Mouse (Mus musculus): ENCODE data around the gene Crnkl1. TPM values are rescaled to one million over a fixed set of nuclear protein-coding genes. Genes with fewer than 3 reads are reported as not detected.

The Crnkl1 gene
- polyA plus RNA-seq, 1 experiment from 2014 or later, result 27.4 TPM

GRCm38 (mm10) chr2:145958551-145958950 lies 23.7 kb upstream of the Crnkl1 start:
- WGBS, result 79% methylated on average over 7 of the region's 7 CpGs
- Histone ChIP-seq H3K4me2 (ENCODE audit: low read depth, low read length) (no peak overlapping the region), H3K4me1 (replicated peaks; ENCODE audit: control insufficient read depth, insufficient read depth, low read length) (no peaks in the 10 kb centered on the region), H3K4me3 (ENCODE audit: low read length) (no peak overlapping the region), H3K27me3 (ENCODE audit: control insufficient read depth, insufficient read depth, low read depth, low read length) (no peaks in the 10 kb centered on the region), H3K9me3 (ENCODE audit: control insufficient read depth, low read length) (no peaks in the 10 kb centered on the region), H3K36me3 (ENCODE audit: control insufficient read depth, insufficient read depth, low read length) (no peaks in the 10 kb centered on the region), H3K9ac (ENCODE audit: low read length) (no peak overlapping the region), H3K27ac (ENCODE audit: low read length) (no peak overlapping the region)
- no peak for ATAC-seq (ENCODE audit: low read depth)

GRCm38 (mm10) chr2:145958097-145958496 lies 23.3 kb upstream of the Crnkl1 start:
- no peak overlapping the region for H3K9ac ChIP-seq (ENCODE audit: low read length)
- 80% methylated on average over 6 of the region's 6 CpGs for WGBS
- no peaks in the 10 kb centered on the region for H3K36me3 ChIP-seq (ENCODE audit: control insufficient read depth, insufficient read depth, low read length)
- H3K4me3 ChIP-seq (ENCODE audit: low read length), result no peak overlapping the region
- H3K9me3 ChIP-seq (ENCODE audit: control insufficient read depth, low read length), result no peaks in the 10 kb centered on the region
- no peak overlapping the region for H3K4me2 ChIP-seq (ENCODE audit: low read depth, low read length)
- no peaks in the 10 kb centered on the region for H3K4me1 ChIP-seq (replicated peaks; ENCODE audit: control insufficient read depth, insufficient read depth, low read length)
- H3K27me3 ChIP-seq (ENCODE audit: control insufficient read depth, insufficient read depth, low read depth, low read length), result no peaks in the 10 kb centered on the region
- ATAC-seq (ENCODE audit: low read depth), result no peak
- no peak overlapping the region for H3K27ac ChIP-seq (ENCODE audit: low read length)

- 13% methylated on average over 4 of the region's 4 CpGs for WGBS
- Histone ChIP-seq H3K9ac (ENCODE audit: low read length) (no peak overlapping the region), H3K9me3 (ENCODE audit: control insufficient read depth, low read length) (no peaks in the 10 kb centered on the region), H3K27ac (ENCODE audit: low read length) (no peak overlapping the region), H3K4me1 (replicated peaks; ENCODE audit: control insufficient read depth, insufficient read depth, low read length) (no peaks in the 10 kb centered on the region), H3K4me3 (ENCODE audit: low read length) (no peak overlapping the region), H3K4me2 (ENCODE audit: low read depth, low read length) (no peak overlapping the region), H3K36me3 (ENCODE audit: control insufficient read depth, insufficient read depth, low read length) (no peaks in the 10 kb centered on the region), H3K27me3 (ENCODE audit: control insufficient read depth, insufficient read depth, low read depth, low read length) (no peaks in the 10 kb centered on the region)
- no peak for ATAC-seq (ENCODE audit: low read depth)
These were observed 22.6 kb upstream of the Crnkl1 start for GRCm38 (mm10) chr2:145957450-145957849.

GRCm38 (mm10) chr2:145956318-145956717 lies 21.5 kb upstream of the Crnkl1 start:
- 63% methylated on average over 5 of the region's 5 CpGs for WGBS
- no peaks in the 10 kb centered on the region for H3K27me3 ChIP-seq (ENCODE audit: control insufficient read depth, insufficient read depth, low read depth, low read length)

GRCm38 (mm10) chr2:145955844-145956243 lies 21.0 kb upstream of the Crnkl1 start:
- Histone ChIP-seq H3K4me3 (ENCODE audit: low read length) (no peak overlapping the region), H3K27ac (ENCODE audit: low read length) (no peak overlapping the region), H3K27me3 (ENCODE audit: control insufficient read depth, insufficient read depth, low read depth, low read length) (no peaks in the 10 kb centered on the region), H3K9me3 (ENCODE audit: control insufficient read depth, low read length) (no peaks in the 10 kb centered on the region), H3K9ac (ENCODE audit: low read length) (no peak overlapping the region), H3K4me2 (ENCODE audit: low read depth, low read length) (no peak overlapping the region), H3K4me1 (replicated peaks; ENCODE audit: control insufficient read depth, insufficient read depth, low read length) (no peaks in the 10 kb centered on the region), H3K36me3 (ENCODE audit: control insufficient read depth, insufficient read depth, low read length) (no peaks in the 10 kb centered on the region)
- WGBS, result 69% methylated on average over 10 of the region's 10 CpGs
- no peak for ATAC-seq (ENCODE audit: low read depth)

More at GRCm38 (mm10) chr2:145956318-145956717, 21.5 kb upstream of the Crnkl1 start:
- Histone ChIP-seq H3K36me3 (ENCODE audit: control insufficient read depth, insufficient read depth, low read length) (no peaks in the 10 kb centered on the region), H3K4me3 (ENCODE audit: low read length) (no peak overlapping the region), H3K9me3 (ENCODE audit: control insufficient read depth, low read length) (no peaks in the 10 kb centered on the region), H3K9ac (ENCODE audit: low read length) (no peak overlapping the region), H3K4me2 (ENCODE audit: low read depth, low read length) (no peak overlapping the region), H3K4me1 (replicated peaks; ENCODE audit: control insufficient read depth, insufficient read depth, low read length) (no peaks in the 10 kb centered on the region), H3K27ac (ENCODE audit: low read length) (no peak overlapping the region)
- no peak for ATAC-seq (ENCODE audit: low read depth)

GRCm38 (mm10) chr2:145952726-145953125 lies 17.9 kb upstream of the Crnkl1 start:
- H3K4me2 ChIP-seq (ENCODE audit: low read depth, low read length), result no peak overlapping the region
- H3K4me1 ChIP-seq (replicated peaks; ENCODE audit: control insufficient read depth, insufficient read depth, low read length), result no peaks in the 10 kb centered on the region
- WGBS, result 69% methylated on average over 5 of the region's 5 CpGs
- H3K9ac ChIP-seq (ENCODE audit: low read length), result no peak overlapping the region
- H3K27me3 ChIP-seq (ENCODE audit: control insufficient read depth, insufficient read depth, low read depth, low read length), result no peaks in the 10 kb centered on the region
- no peak for ATAC-seq (ENCODE audit: low read depth)
- no peaks in the 10 kb centered on the region for H3K9me3 ChIP-seq (ENCODE audit: control insufficient read depth, low read length)
- H3K27ac ChIP-seq (ENCODE audit: low read length), result no peak overlapping the region
- no peak overlapping the region for H3K4me3 ChIP-seq (ENCODE audit: low read length)
- no peaks in the 10 kb centered on the region for H3K36me3 ChIP-seq (ENCODE audit: control insufficient read depth, insufficient read depth, low read length)

GRCm38 (mm10) chr2:145950239-145950638 lies 15.4 kb upstream of the Crnkl1 start:
- Histone ChIP-seq H3K27me3 (ENCODE audit: control insufficient read depth, insufficient read depth, low read depth, low read length) (no peaks in the 10 kb centered on the region), H3K4me1 (replicated peaks; ENCODE audit: control insufficient read depth, insufficient read depth, low read length) (no peaks in the 10 kb centered on the region), H3K9ac (ENCODE audit: low read length) (no peak overlapping the region), H3K27ac (ENCODE audit: low read length) (no peak overlapping the region), H3K36me3 (ENCODE audit: control insufficient read depth, insufficient read depth, low read length) (no peaks in the 10 kb centered on the region), H3K9me3 (ENCODE audit: control insufficient read depth, low read length) (no peaks in the 10 kb centered on the region), H3K4me3 (ENCODE audit: low read length) (no peak overlapping the region), H3K4me2 (ENCODE audit: low read depth, low read length) (no peak overlapping the region)
- no peak for ATAC-seq (ENCODE audit: low read depth)
- WGBS, result 36% methylated on average over 10 of the region's 10 CpGs

- Histone ChIP-seq H3K27me3 (ENCODE audit: control insufficient read depth, insufficient read depth, low read depth, low read length) (no peaks in the 10 kb centered on the region), H3K4me3 (ENCODE audit: low read length) (no peak overlapping the region), H3K36me3 (ENCODE audit: control insufficient read depth, insufficient read depth, low read length) (no peaks in the 10 kb centered on the region), H3K4me2 (ENCODE audit: low read depth, low read length) (no peak overlapping the region), H3K4me1 (replicated peaks; ENCODE audit: control insufficient read depth, insufficient read depth, low read length) (no peaks in the 10 kb centered on the region), H3K9me3 (ENCODE audit: control insufficient read depth, low read length) (no peaks in the 10 kb centered on the region), H3K27ac (ENCODE audit: low read length) (no peak overlapping the region), H3K9ac (ENCODE audit: low read length) (no peak overlapping the region)
- WGBS, result 39% methylated on average over 11 of the region's 11 CpGs
- ATAC-seq (ENCODE audit: low read depth), result no peak
These were observed 14.8 kb upstream of the Crnkl1 start for GRCm38 (mm10) chr2:145949475-145950068.

GRCm38 (mm10) chr2:145948402-145948954 lies 13.7 kb upstream of the Crnkl1 start:
- WGBS, result 74% methylated on average over 7 of the region's 7 CpGs
- H3K27me3 ChIP-seq (ENCODE audit: control insufficient read depth, insufficient read depth, low read depth, low read length), result no peaks in the 10 kb centered on the region

More at GRCm38 (mm10) chr2:145948402-145948954, 13.7 kb upstream of the Crnkl1 start:
- Histone ChIP-seq H3K4me1 (replicated peaks; ENCODE audit: control insufficient read depth, insufficient read depth, low read length) (no peaks in the 10 kb centered on the region; the same call in 1 of the 2 replicates), H3K4me2 (ENCODE audit: low read depth, low read length) (no peak overlapping the region), H3K27ac (ENCODE audit: low read length) (no peak overlapping the region), H3K4me3 (ENCODE audit: low read length) (no peak overlapping the region), H3K36me3 (ENCODE audit: control insufficient read depth, insufficient read depth, low read length) (no peaks in the 10 kb centered on the region), H3K9me3 (ENCODE audit: control insufficient read depth, low read length) (no peaks in the 10 kb centered on the region), H3K9ac (ENCODE audit: low read length) (no peak overlapping the region)
- no peak for ATAC-seq (ENCODE audit: low read depth)

Data from lung, embryonic 16.5 days (tissue).